Comparison of ENCODE assay signal across 9 mouse cellular contexts in the genomic region with DNA sequence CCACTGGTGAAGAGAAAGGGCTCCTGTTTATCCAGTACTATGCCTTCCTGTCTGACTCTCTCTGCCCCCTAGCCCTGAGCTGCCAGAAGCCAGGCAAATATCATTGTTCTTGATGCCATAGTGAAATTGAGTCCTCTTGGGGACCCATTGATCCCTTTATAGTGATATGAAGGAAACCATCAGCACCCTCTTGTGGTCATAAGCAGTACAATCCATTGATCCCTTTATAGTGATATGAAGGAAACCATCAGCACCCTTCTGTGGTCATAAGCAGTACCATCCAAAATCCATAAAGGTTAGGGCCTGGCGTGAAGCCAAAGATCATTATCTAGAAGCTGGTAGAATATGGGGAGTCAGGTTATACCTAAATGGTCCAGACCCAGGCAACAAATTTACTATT. TPM values are rescaled to one million over a fixed set of nuclear protein-coding genes. Genes with fewer than 3 reads are reported as not detected.
DNase-seq lines count a peak whose midpoint lies in the region; ATAC-seq lines count a peak whose summit lies in the region.
"Had no signal": no experiment of that assay in that cellular context is flagged by ENCODE, and none has a peak within 500 bp of the region (broad histone marks: within the 10 kb centered on the region; RNA-seq: fewer than 3 reads in every experiment).

No protein-coding gene starts in this region.

- no peaks in the 10 kb centered on the region for H3K36me3 ChIP-seq in hindbrain, embryonic 11.5 days (ENCODE audit: control insufficient read depth, insufficient read depth, low read length)
- no peaks in the 10 kb centered on the region for H3K36me3 ChIP-seq in hindbrain, embryonic 10.5 days
- H3K36me3 ChIP-seq in forebrain, embryonic 14.5 days (ENCODE audit: control insufficient read depth, insufficient read depth, low read length), result no peaks in the 10 kb centered on the region
- H3K36me3 ChIP-seq in liver, embryonic 12.5 days, result no peaks in the 10 kb centered on the region
- no peaks in the 10 kb centered on the region for H3K36me3 ChIP-seq in neural tube, embryonic 12.5 days

- H3K9me3 ChIP-seq in hindbrain, embryonic 11.5 days (ENCODE audit: control insufficient read depth, low read length), result no peaks in the 10 kb centered on the region
- no peaks in the 10 kb centered on the region for H3K9me3 ChIP-seq in hindbrain, embryonic 10.5 days
- H3K9me3 ChIP-seq in forebrain, embryonic 14.5 days (replicated peaks; ENCODE audit: control insufficient read depth, low read length), result no peaks in the 10 kb centered on the region; the same call in 1 of the 2 replicates
- no peaks in the 10 kb centered on the region for H3K9me3 ChIP-seq in liver, embryonic 12.5 days (replicated peaks)
- no peaks in the 10 kb centered on the region for H3K9me3 ChIP-seq in neural tube, embryonic 12.5 days

- 67% methylated on average over 1 of the region's 1 CpGs for WGBS in hindbrain, embryonic 11.5 days
- WGBS in hindbrain, embryonic 10.5 days, result 77% methylated on average over 1 of the region's 1 CpGs
- 68% methylated on average over 1 of the region's 1 CpGs for WGBS in forebrain, embryonic 14.5 days
- WGBS in liver, embryonic 12.5 days (ENCODE audit: insufficient replicate concordance), result 37% methylated on average over 1 of the region's 1 CpGs
- WGBS in neural tube, embryonic 12.5 days, result 70% methylated on average over 1 of the region's 1 CpGs

- H3K9ac ChIP-seq in hindbrain, embryonic 11.5 days (ENCODE audit: low read depth, low read length), result no peak overlapping the region
- H3K9ac ChIP-seq in forebrain, embryonic 14.5 days (ENCODE audit: low read length), result no peak overlapping the region
- H3K9ac ChIP-seq in liver, embryonic 12.5 days, result no peak overlapping the region
- H3K9ac ChIP-seq in neural tube, embryonic 12.5 days, result no peak overlapping the region

- no peak overlapping the region for H3K4me3 ChIP-seq in hindbrain, embryonic 11.5 days (ENCODE audit: low read depth, low read length)
- H3K4me3 ChIP-seq in hindbrain, embryonic 10.5 days, result no peak overlapping the region
- H3K4me3 ChIP-seq in forebrain, embryonic 14.5 days (ENCODE audit: low read depth, low read length), result no peak overlapping the region
- no peak overlapping the region for H3K4me3 ChIP-seq in liver, embryonic 12.5 days
- H3K4me3 ChIP-seq in neural tube, embryonic 12.5 days, result no peak overlapping the region
- H3K4me3 ChIP-seq: myocyte had no signal

- no peaks in the 10 kb centered on the region for H3K27me3 ChIP-seq in hindbrain, embryonic 11.5 days (ENCODE audit: control insufficient read depth, insufficient read depth, low read length)
- H3K27me3 ChIP-seq in hindbrain, embryonic 10.5 days (ENCODE audit: insufficient read depth, poor library complexity, severe bottlenecking), result no peaks in the 10 kb centered on the region
- no peaks in the 10 kb centered on the region for H3K27me3 ChIP-seq in forebrain, embryonic 14.5 days (replicated peaks; ENCODE audit: control insufficient read depth, insufficient read depth, low read length)
- H3K27me3 ChIP-seq in liver, embryonic 12.5 days (replicated peaks), result no peaks in the 10 kb centered on the region
- H3K27me3 ChIP-seq in neural tube, embryonic 12.5 days (replicated peaks), result no peaks in the 10 kb centered on the region

- ATAC-seq in hindbrain, embryonic 11.5 days (ENCODE audit: low FRiP score), result peak; percentile 80
- ATAC-seq in forebrain, embryonic 14.5 days, result peak; percentile 79
- peak; percentile 65 for ATAC-seq in liver, embryonic 12.5 days
- ATAC-seq in neural tube, embryonic 12.5 days (ENCODE audit: low FRiP score, low read depth), result peak; percentile 83

- no peaks in the 10 kb centered on the region for H3K4me1 ChIP-seq in hindbrain, embryonic 11.5 days (replicated peaks; ENCODE audit: control insufficient read depth, insufficient read depth, low read length)
- H3K4me1 ChIP-seq in hindbrain, embryonic 10.5 days (replicated peaks), result no peaks in the 10 kb centered on the region
- no peaks in the 10 kb centered on the region for H3K4me1 ChIP-seq in forebrain, embryonic 14.5 days (ENCODE audit: control insufficient read depth, insufficient read depth, low read length)
- H3K4me1 ChIP-seq in liver, embryonic 12.5 days, result no peaks in the 10 kb centered on the region
- H3K4me1 ChIP-seq in neural tube, embryonic 12.5 days, result no peaks in the 10 kb centered on the region

- no peak overlapping the region for H3K27ac ChIP-seq in hindbrain, embryonic 11.5 days (ENCODE audit: low read depth, low read length)
- no peak overlapping the region for H3K27ac ChIP-seq in hindbrain, embryonic 10.5 days
- no peak overlapping the region for H3K27ac ChIP-seq in forebrain, embryonic 14.5 days (ENCODE audit: low read depth, low read length)
- no peak overlapping the region for H3K27ac ChIP-seq in liver, embryonic 12.5 days
- H3K27ac ChIP-seq in neural tube, embryonic 12.5 days, result no peak overlapping the region

- peak; percentile 52 for DNase-seq in hindbrain, embryonic 11.5 days (ENCODE audit: low spot score)
- no peak for DNase-seq in hindbrain, embryonic 10.5 days (ENCODE audit: low spot score)
- DNase-seq in adrenal gland, adult 18-20 months (ENCODE audit: low spot score in 2 of 2), result peak; percentile 17 to 25
- DNase-seq in forebrain, embryonic 14.5 days (ENCODE audit: low spot score), result peak; percentile 69
- DNase-seq in kidney, adult 8-10 months, result peak; percentile 59 to 60
- DNase-seq in urinary bladder, postnatal 36 days (ENCODE audit: low spot score in 2 of 2), result peak; percentile 36 to 51

- no peak overlapping the region for H3K4me2 ChIP-seq in hindbrain, embryonic 11.5 days (replicated peaks; ENCODE audit: low read depth, low read length)
- H3K4me2 ChIP-seq in forebrain, embryonic 14.5 days (ENCODE audit: low read length), result no peak overlapping the region
- H3K4me2 ChIP-seq in liver, embryonic 12.5 days, result no peak overlapping the region
- no peak overlapping the region for H3K4me2 ChIP-seq in neural tube, embryonic 12.5 days (replicated peaks)

RNA-seq across cellular contexts. Expression of gene Klrb1f, which starts 21.3 kb away (rescaled TPM):
- polyA plus RNA-seq in hindbrain, embryonic 11.5 days (2014; fragmentation: Nextera tagmentation; extraction: Ambion mirVana), result 0.70 TPM in 1 of 2 replicates, not detected in the other
- polyA plus RNA-seq in hindbrain, embryonic 10.5 days (2016; fragmentation: Nextera tagmentation; extraction: Ambion mirVana), result 0.22 and 0.51 TPM in 2 replicates
- under 1 TPM in 1 of 2 experiments, not detected in 1; 0.16 TPM for total RNA-seq in adrenal gland, adult 18-20 months (2021)
- 0.15 and 0.26 TPM in 2 replicates for polyA plus RNA-seq in forebrain, embryonic 14.5 days (2014; fragmentation: Nextera tagmentation; extraction: Ambion mirVana)
- polyA plus RNA-seq in liver, embryonic 12.5 days (2016; fragmentation: Nextera tagmentation; extraction: Ambion mirVana), result 0.38 and 0.50 TPM in 2 replicates
- polyA plus RNA-seq in neural tube, embryonic 12.5 days (2016; fragmentation: Nextera tagmentation; extraction: Ambion mirVana), result 0.24 and 0.51 TPM in 2 replicates
- polyA plus RNA-seq: myocyte had no signal

RNA-seq across cellular contexts. Expression of gene Clec2e, which starts 33.7 kb away (rescaled TPM):
- polyA plus RNA-seq in hindbrain, embryonic 11.5 days (2014; fragmentation: Nextera tagmentation; extraction: Ambion mirVana), result not detected in 2 replicates
- not detected in 2 replicates for polyA plus RNA-seq in hindbrain, embryonic 10.5 days (2016; fragmentation: Nextera tagmentation; extraction: Ambion mirVana)
- total RNA-seq in adrenal gland, adult 18-20 months (2021), result not detected
- not detected in 2 replicates for polyA plus RNA-seq in forebrain, embryonic 14.5 days (2014; fragmentation: Nextera tagmentation; extraction: Ambion mirVana)
- polyA plus RNA-seq in liver, embryonic 12.5 days (2016; fragmentation: Nextera tagmentation; extraction: Ambion mirVana), result not detected in 2 replicates
- not detected in 2 replicates for polyA plus RNA-seq in neural tube, embryonic 12.5 days (2016; fragmentation: Nextera tagmentation; extraction: Ambion mirVana)
- polyA plus RNA-seq: myocyte had no signal
